Mouse (Mus musculus): ENCODE data around the gene Klhl5.

DNA sequence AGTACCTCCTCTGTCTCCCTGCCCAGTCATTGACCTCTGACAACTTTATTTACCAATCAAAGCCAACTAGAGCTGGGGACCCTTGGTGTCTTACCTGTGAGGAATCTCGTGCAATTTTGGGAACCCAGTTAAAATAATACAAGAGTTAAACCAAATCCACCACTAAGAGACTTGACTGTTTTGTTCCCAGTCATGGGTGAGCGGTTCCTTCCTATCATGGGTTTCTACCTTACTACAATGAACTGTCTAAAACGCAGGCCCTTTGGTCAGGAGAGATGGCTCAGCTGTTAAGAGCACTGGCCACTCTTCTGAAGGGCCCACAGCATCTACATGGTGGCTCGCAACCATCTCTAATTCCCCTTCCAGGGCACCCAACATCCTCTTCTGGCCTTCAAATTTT is 25.5 kb upstream of the Klhl5 start:
- TF ChIP-seq CHD2 (IDR thresholded peaks at IDR 0.05; ENCODE audit: low read depth, low read length) (no peak), HCFC1 (IDR thresholded peaks at IDR 0.05; ENCODE audit: borderline replicate concordance, insufficient read depth, low read length) (no peak), MAFK (IDR thresholded peaks at IDR 0.05; ENCODE audit: insufficient read depth, low read depth, low read length) (no peak), ZNF384 (IDR thresholded peaks at IDR 0.05; ENCODE audit: low read depth, low read length) (no peak), ZC3H11A (IDR thresholded peaks at IDR 0.05; ENCODE audit: borderline replicate concordance, low read depth, low read length) (no peak)

Data from ES-E14 (cell line).